Mouse (Mus musculus): ENCODE results near the gene Zfp622.

DNA sequence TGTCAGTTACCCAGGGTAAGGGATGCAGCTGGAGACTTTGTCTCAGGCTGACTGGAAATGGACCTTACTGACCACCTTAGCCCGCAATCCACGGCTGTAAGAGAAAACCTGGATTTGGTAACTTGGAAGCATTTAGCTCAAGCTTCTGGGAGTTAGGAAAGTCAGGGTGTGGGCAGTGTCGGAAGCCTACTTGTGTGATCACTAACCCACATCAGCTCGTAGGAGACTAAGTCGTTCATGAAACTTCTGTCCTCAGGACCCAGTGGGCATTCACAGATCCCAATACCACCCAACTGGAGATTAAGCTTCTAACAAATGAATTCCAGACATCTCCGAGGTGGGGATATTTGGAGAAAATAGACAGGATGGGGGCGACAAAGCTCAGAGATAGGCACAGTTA is 49.8 kb upstream of the Zfp622 start:
- no peak for TF ChIP-seq REST (IDR thresholded peaks at IDR 0.05; ENCODE audit: insufficient read depth, insufficient read length)
- TF ChIP-seq TCF12 (IDR thresholded peaks at IDR 0.05; ENCODE audit: insufficient read depth, poor library complexity, severe bottlenecking): no peak
- TF ChIP-seq USF1 (IDR thresholded peaks at IDR 0.05; ENCODE audit: low read depth): no peak
- no peak for TF ChIP-seq TCF3 (IDR thresholded peaks at IDR 0.05; ENCODE audit: insufficient read length, low read depth)
- no peak for TF ChIP-seq E2F4 (IDR thresholded peaks at IDR 0.05; ENCODE audit: insufficient read depth)
- no peak for TF ChIP-seq POLR2A (IDR thresholded peaks at IDR 0.05; ENCODE audit: insufficient read length, low read depth)
- TF ChIP-seq MAX (IDR thresholded peaks at IDR 0.05; ENCODE audit: low read depth): no peak
- TF ChIP-seq CEBPB (IDR thresholded peaks at IDR 0.05; ENCODE audit: insufficient read depth, poor library complexity, severe bottlenecking): no peak
- TF ChIP-seq MYOG (IDR thresholded peaks at IDR 0.05; ENCODE audit: control insufficient read depth in 1 of 3, insufficient read depth in 1 of 3, insufficient read length in 2 of 3, low read depth in 2 of 3): no peak
- no peak for TF ChIP-seq SRF (IDR thresholded peaks at IDR 0.05; ENCODE audit: control insufficient read depth, insufficient read length, low read depth)
- TF ChIP-seq POLR2AphosphoS2 (IDR thresholded peaks at IDR 0.05; ENCODE audit: insufficient read length, low read depth): no peak

Measured in myocyte (in vitro differentiated cells).